Mouse (Mus musculus) bone marrow, adult 2 months (tissue): ENCODE results near the gene Lsm3.

Experiments
- CTCF ChIP-seq: fragments of 200-500 bp; IDR thresholded peaks from 2 replicates; pipeline ENCODE4 v1.5.1; 2011; ENCODE audit warnings: low read length, control low read depth; ENCODE audit not compliant: control insufficient read depth, insufficient read depth
- POLR2A ChIP-seq: fragments of 200-500 bp; IDR thresholded peaks from 2 replicates; pipeline ENCODE4 v1.6.1; 2011; ENCODE audit warnings: low read depth, mild to moderate bottlenecking, control low read depth, low read length, borderline replicate concordance; ENCODE audit not compliant: control insufficient read depth

DNA sequence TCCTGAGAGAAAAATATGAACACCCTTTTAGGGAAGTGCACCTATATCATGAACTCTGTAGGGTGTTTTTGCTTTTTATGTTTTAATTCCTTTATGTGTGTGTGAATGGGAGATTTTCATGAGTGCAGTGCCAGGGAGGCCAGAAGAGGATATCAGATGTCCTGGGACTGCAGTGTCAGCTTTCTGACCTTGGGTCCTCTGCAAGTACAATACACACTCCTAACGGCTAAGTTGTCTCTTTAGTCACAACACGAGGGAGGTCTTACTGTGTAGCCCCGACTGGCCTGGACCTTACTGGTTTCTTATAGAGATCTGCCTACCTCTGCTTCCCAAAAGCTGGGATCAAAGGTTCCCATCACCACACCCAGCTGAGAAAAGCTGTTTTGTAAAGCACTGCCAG is 37.0 kb downstream of the Lsm3 start:
- no peak for TF ChIP-seq CTCF
- no peak for TF ChIP-seq POLR2A
